Mouse (Mus musculus) hindbrain, embryonic 11.5 days (tissue): ENCODE measurements around the gene Lamc3. TPM values are rescaled to one million over a fixed set of nuclear protein-coding genes. Genes with fewer than 3 reads are reported as not detected.

Experiments used
- ATAC-seq: fragments of 200-750 bp; cut with Nextera tagmentation; 2 replicates; pipeline ENCODE4 v1.8.0; 2017; ENCODE audit warnings: mild to moderate bottlenecking, moderate TSS enrichment, moderate library complexity; ENCODE audit not compliant: low FRiP score
- DNase-seq: peaks from one replicate; pipeline ENCODE4 v3.0.0-alpha.2; 2015; ENCODE audit warnings: low spot score
- H3K27ac ChIP-seq: fragments of 300-500 bp; sonication (generic); 2 replicates; pipeline ENCODE4 v1.5.1; 2014; ENCODE audit warnings: mild to moderate bottlenecking, low read depth, low read length
- H3K27me3 ChIP-seq: fragments of 300-500 bp; sonication (generic); 2 replicates; pipeline ENCODE4 v1.6.1; 2014; ENCODE audit warnings: mild to moderate bottlenecking, low read length, moderate library complexity, mixed read lengths; ENCODE audit not compliant: control insufficient read depth, insufficient read depth
- H3K36me3 ChIP-seq: fragments of 300-500 bp; sonication (generic); 2 replicates; pipeline ENCODE4 v1.6.1; 2014; ENCODE audit warnings: mild to moderate bottlenecking, low read length, moderate library complexity, mixed read lengths; ENCODE audit not compliant: control insufficient read depth, insufficient read depth
- H3K4me1 ChIP-seq: fragments of 300-500 bp; sonication (generic); replicated peaks from 2 replicates; pipeline ENCODE4 v1.6.1; 2014; ENCODE audit warnings: low read length, mixed read lengths; ENCODE audit not compliant: control insufficient read depth, insufficient read depth
- H3K4me2 ChIP-seq: fragments of 300-500 bp; sonication (generic); replicated peaks from 2 replicates; pipeline ENCODE4 v1.6.1; 2014; ENCODE audit warnings: mild to moderate bottlenecking, low read depth, low read length
- H3K4me3 ChIP-seq: fragments of 300-500 bp; sonication (generic); 2 replicates; pipeline ENCODE4 v1.5.1; 2014; ENCODE audit warnings: low read depth, low read length
- H3K9ac ChIP-seq: fragments of 300-500 bp; sonication (generic); 2 replicates; pipeline ENCODE4 v1.6.1; 2014; ENCODE audit warnings: low read depth, low read length
- H3K9me3 ChIP-seq: fragments of 300-500 bp; sonication (generic); 2 replicates; pipeline ENCODE4 v1.6.1; 2016; ENCODE audit warnings: low read length; ENCODE audit not compliant: control insufficient read depth
- WGBS: fragments of 180-500 bp; shearing (Covaris S2); extraction: QIAGEN DNeasy Blood & Tissue Kit; methylation state at CpG from one replicate; pipeline ENCODE4 v1.1.7; 2014; 5-methylcytosine and 5-hydroxymethylcytosine counted together
- polyA plus RNA-seq: library from polyadenylated mRNA; unstranded; fragments of >200 nt; fragmentation: Nextera tagmentation; extraction: Ambion mirVana; gene quantifications from 2 replicates; pipeline ENCODE4 v1.2.1, GENCODE M21; 2014

Gene Lamc3
- polyA plus RNA-seq, 1 experiment from 2014 or later, result 5.0 TPM

- Histone ChIP-seq H3K27ac (no peak overlapping the region), H3K9me3 (no peaks in the 10 kb centered on the region), H3K4me1 (no peaks in the 10 kb centered on the region), H3K4me3 (no peak overlapping the region), H3K36me3 (no peaks in the 10 kb centered on the region), H3K27me3 (0 out of 2 replicates have a peak, but pooled peaks cover 2% of the 10 kb centered on the region), H3K4me2 (no peak overlapping the region), H3K9ac (no peak overlapping the region)
- ATAC-seq (no peak), DNase-seq (no peak)
- WGBS, result 79% methylated on average over 3 of the region's 3 CpGs
Observed at GRCm38 (mm10) chr2:31929664-31930063, 42.6 kb downstream of the Lamc3 start.

- 34% methylated on average over 4 of the region's 4 CpGs for WGBS
- H3K4me3 ChIP-seq, result no peak overlapping the region
- no peak overlapping the region for H3K4me2 ChIP-seq
- no peaks in the 10 kb centered on the region for H3K9me3 ChIP-seq
- no peak for DNase-seq
- no peak for ATAC-seq
- no peaks in the 10 kb centered on the region for H3K4me1 ChIP-seq
- H3K27me3 ChIP-seq, result no peaks in the 10 kb centered on the region
- no peak overlapping the region for H3K27ac ChIP-seq
- H3K9ac ChIP-seq, result no peak overlapping the region
- H3K36me3 ChIP-seq, result no peaks in the 10 kb centered on the region
Observed at GRCm38 (mm10) chr2:31934551-31934950, 47.5 kb downstream of the Lamc3 start.

GRCm38 (mm10) chr2:31935054-31935453 lies 48.0 kb downstream of the Lamc3 start:
- Histone ChIP-seq H3K36me3 (no peaks in the 10 kb centered on the region), H3K4me3 (no peak overlapping the region), H3K27ac (no peak overlapping the region), H3K4me1 (no peaks in the 10 kb centered on the region), H3K27me3 (no peaks in the 10 kb centered on the region), H3K9me3 (no peaks in the 10 kb centered on the region), H3K4me2 (no peak overlapping the region), H3K9ac (no peak overlapping the region)
- WGBS, result 32% methylated on average over 4 of the region's 4 CpGs
- no peak for ATAC-seq
- no peak for DNase-seq

GRCm38 (mm10) chr2:31938298-31938697 lies 51.2 kb downstream of the Lamc3 start:
- H3K4me1 ChIP-seq, result no peaks in the 10 kb centered on the region
- no peak overlapping the region for H3K9ac ChIP-seq
- no peaks in the 10 kb centered on the region for H3K36me3 ChIP-seq
- H3K4me2 ChIP-seq, result no peak overlapping the region
- no peak overlapping the region for H3K4me3 ChIP-seq
- WGBS, result 88% methylated on average over 1 of the region's 1 CpGs
- DNase-seq (no peak), ATAC-seq (no peak)
- H3K27ac ChIP-seq, result no peak overlapping the region
- H3K9me3 ChIP-seq, result no peaks in the 10 kb centered on the region
- H3K27me3 ChIP-seq, result no peaks in the 10 kb centered on the region

- no peaks in the 10 kb centered on the region for H3K4me1 ChIP-seq
- H3K27ac ChIP-seq, result no peak overlapping the region
- no peak overlapping the region for H3K9ac ChIP-seq
- H3K27me3 ChIP-seq, result no peaks in the 10 kb centered on the region
- no peak overlapping the region for H3K4me3 ChIP-seq
- ATAC-seq, result no peak
- H3K36me3 ChIP-seq, result no peaks in the 10 kb centered on the region
- no peak overlapping the region for H3K4me2 ChIP-seq
- no peaks in the 10 kb centered on the region for H3K9me3 ChIP-seq
- 75% methylated on average over 4 of the region's 4 CpGs for WGBS
- DNase-seq, result no peak
Observed at GRCm38 (mm10) chr2:31943011-31943410, 55.9 kb downstream of the Lamc3 start.

GRCm38 (mm10) chr2:31945580-31945979 lies 58.5 kb downstream of the Lamc3 start:
- no peak overlapping the region for H3K4me3 ChIP-seq
- no peak for ATAC-seq
- H3K9ac ChIP-seq, result no peak overlapping the region
- H3K9me3 ChIP-seq, result no peaks in the 10 kb centered on the region
- no peak overlapping the region for H3K27ac ChIP-seq
- no peak overlapping the region for H3K4me2 ChIP-seq
- H3K36me3 ChIP-seq, result no peaks in the 10 kb centered on the region
- H3K27me3 ChIP-seq, result no peaks in the 10 kb centered on the region
- DNase-seq, result no peak
- H3K4me1 ChIP-seq, result no peaks in the 10 kb centered on the region
- 91% methylated on average over 2 of the region's 2 CpGs for whole genome bisulfite sequencing

GRCm38 (mm10) chr2:31948392-31948791 lies 61.3 kb downstream of the Lamc3 start:
- H3K4me3 ChIP-seq, result no peak overlapping the region
- DNase-seq, result no peak
- H3K27me3 ChIP-seq, result no peaks in the 10 kb centered on the region
- H3K9me3 ChIP-seq, result no peaks in the 10 kb centered on the region
- H3K36me3 ChIP-seq, result no peaks in the 10 kb centered on the region
- ATAC-seq, result no peak
- H3K4me1 ChIP-seq, result peaks cover 3% of the 10 kb centered on the region; the same call in 1 of the 2 replicates
- H3K27ac ChIP-seq, result no peak overlapping the region
- no peak overlapping the region for H3K9ac ChIP-seq
- 75% methylated on average over 6 of the region's 6 CpGs for WGBS
- H3K4me2 ChIP-seq, result no peak overlapping the region

- Histone ChIP-seq H3K36me3 (no peaks in the 10 kb centered on the region), H3K27ac (no peak overlapping the region), H3K4me1 (peaks cover 3% of the 10 kb centered on the region; the same call in 1 of the 2 replicates), H3K9ac (no peak overlapping the region), H3K4me2 (no peak overlapping the region), H3K27me3 (no peaks in the 10 kb centered on the region), H3K4me3 (no peak overlapping the region), H3K9me3 (no peaks in the 10 kb centered on the region)
- DNase-seq (no peak), ATAC-seq (no peak)
- WGBS, result 77% methylated on average over 6 of the region's 6 CpGs
Observed at GRCm38 (mm10) chr2:31948801-31949200, 61.7 kb downstream of the Lamc3 start.

- H3K4me2 ChIP-seq, result peak within 1 kb of the TSS; percentile 88
- ATAC-seq, result peak; percentile 64; the same call in 1 of the 2 replicates
- no peaks in the 10 kb centered on the region for H3K9me3 ChIP-seq
- no peak within 1 kb of the TSS for H3K27ac ChIP-seq
- peak; percentile 86 for DNase-seq
- peaks cover 3% of the 10 kb centered on the region; the same call in 1 of the 2 replicates for H3K4me1 ChIP-seq
- H3K36me3 ChIP-seq, result no peaks in the 10 kb centered on the region
- peak within 1 kb of the TSS; percentile 64 for H3K9ac ChIP-seq
- no peaks in the 10 kb centered on the region for H3K27me3 ChIP-seq
- peak within 1 kb of the TSS; percentile 62 for H3K4me3 ChIP-seq
- WGBS, result under 1% methylated on average over 62 of the region's 66 CpGs
Observed at GRCm38 (mm10) chr2:31950058-31950871, 63.2 kb downstream of the Lamc3 start, which contains the start of gene Aif1l. TSS of gene Aif1l (plus strand) at chr2:31950139.
